Mouse (Mus musculus): ENCODE measurements at regions not wholly inside any gene's neighbourhood (a gene's known extent, or its start where the extent isn't known, plus 50 kb on each side); places are given as distances from the start of the nearest gene placed in this dataset.

DNA sequence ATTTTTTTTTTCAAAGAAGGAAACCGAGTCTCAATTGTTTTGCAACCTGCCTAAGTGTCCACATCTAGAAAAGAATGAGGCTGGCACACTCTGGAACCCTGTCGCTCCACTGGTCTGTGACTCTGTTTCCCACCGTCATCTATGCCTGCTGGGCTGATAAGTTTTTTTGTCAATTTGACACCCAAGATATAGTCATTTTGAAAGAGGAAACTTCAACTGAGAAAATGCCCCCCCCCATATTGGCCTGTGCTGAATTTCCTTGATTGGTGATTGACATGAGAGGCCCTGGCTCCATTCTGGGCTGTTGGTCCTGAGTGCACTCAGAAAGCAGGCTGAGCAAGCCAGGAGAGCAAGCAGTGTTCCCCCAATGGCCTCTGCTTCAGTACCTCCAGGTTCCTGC, 71.6 kb upstream of the Vps8 start:
- ATAC-seq (ENCODE audit: insufficient read depth, low FRiP score) = no peak
- Histone ChIP-seq H3K4me3 (replicated peaks; ENCODE audit: low read length) (no peak overlapping the region), H3K27ac (ENCODE audit: low read length) (no peak overlapping the region), H3K36me3 (ENCODE audit: control insufficient read depth, insufficient read depth, low read length) (no peaks in the 10 kb centered on the region), H3K4me2 (ENCODE audit: low read depth, low read length) (no peak overlapping the region), H3K4me1 (ENCODE audit: control insufficient read depth, insufficient read depth, low read length) (no peaks in the 10 kb centered on the region), H3K27me3 (ENCODE audit: control insufficient read depth, insufficient read depth, low read length) (no peaks in the 10 kb centered on the region), H3K9me3 (replicated peaks; ENCODE audit: control insufficient read depth, low read length) (no peaks in the 10 kb centered on the region), H3K9ac (ENCODE audit: low read length) (no peak overlapping the region)
- WGBS = 82% methylated on average over 3 of the region's 3 CpGs

DNA sequence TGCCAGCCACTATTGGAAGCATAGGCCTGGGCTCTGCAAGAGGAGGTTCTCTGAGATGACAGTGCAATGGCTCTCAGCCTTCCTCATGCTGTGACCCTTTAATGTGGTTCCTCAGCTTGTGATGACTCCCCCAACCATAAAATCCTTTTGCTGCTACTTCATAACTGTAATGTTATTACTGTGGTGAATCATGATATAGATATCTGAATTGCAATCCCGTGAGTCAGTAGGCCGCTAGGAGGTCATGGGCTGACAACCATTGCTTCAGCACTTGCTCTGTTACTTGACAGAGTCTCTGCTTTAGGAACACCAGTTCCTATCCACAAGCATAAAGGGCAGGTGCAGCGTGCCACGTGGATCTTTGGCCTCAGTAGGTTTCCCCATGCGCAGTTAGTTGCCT, 69.8 kb upstream of the Vps8 start:
- WGBS = 55% methylated on average over 5 of the region's 5 CpGs
- ATAC-seq (ENCODE audit: insufficient read depth, low FRiP score) = no peak
- Histone ChIP-seq H3K27me3 (ENCODE audit: control insufficient read depth, insufficient read depth, low read length) (no peaks in the 10 kb centered on the region), H3K9me3 (replicated peaks; ENCODE audit: control insufficient read depth, low read length) (no peaks in the 10 kb centered on the region), H3K9ac (ENCODE audit: low read length) (no peak overlapping the region), H3K4me3 (replicated peaks; ENCODE audit: low read length) (no peak overlapping the region), H3K36me3 (ENCODE audit: control insufficient read depth, insufficient read depth, low read length) (no peaks in the 10 kb centered on the region), H3K27ac (ENCODE audit: low read length) (no peak overlapping the region), H3K4me1 (ENCODE audit: control insufficient read depth, insufficient read depth, low read length) (peaks cover 2% of the 10 kb centered on the region; the same call in 1 of the 2 replicates), H3K4me2 (ENCODE audit: low read depth, low read length) (no peak overlapping the region)

DNA sequence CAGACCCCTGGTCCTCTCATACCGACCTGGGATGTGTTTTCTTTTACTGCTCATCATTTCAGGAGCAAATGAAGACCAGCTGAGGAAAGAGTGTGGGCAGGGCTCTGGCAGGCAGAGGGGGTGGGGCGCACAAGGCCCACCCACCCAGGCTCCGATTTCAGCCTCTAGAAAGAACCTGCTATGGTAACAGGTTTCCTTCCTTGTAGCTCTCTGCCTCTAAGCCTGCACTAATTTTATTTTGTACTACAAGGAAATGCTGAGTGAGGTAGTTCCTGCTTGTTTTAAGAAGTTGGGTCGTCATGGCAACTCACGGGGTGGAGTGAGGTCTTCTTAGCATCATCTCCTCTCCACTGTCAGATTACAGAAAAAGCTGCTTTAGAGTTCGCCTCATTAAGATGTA, 69.4 kb upstream of the Vps8 start:
- H3K4me3 ChIP-seq (replicated peaks; ENCODE audit: low read length) = no peak overlapping the region
- no peak overlapping the region for H3K27ac ChIP-seq (ENCODE audit: low read length)
- H3K27me3 ChIP-seq (ENCODE audit: control insufficient read depth, insufficient read depth, low read length) = no peaks in the 10 kb centered on the region
- H3K9ac ChIP-seq (ENCODE audit: low read length) = no peak overlapping the region
- H3K9me3 ChIP-seq (replicated peaks; ENCODE audit: control insufficient read depth, low read length) = no peaks in the 10 kb centered on the region
- no peaks in the 10 kb centered on the region for H3K36me3 ChIP-seq (ENCODE audit: control insufficient read depth, insufficient read depth, low read length)
- 14% methylated on average over 6 of the region's 6 CpGs for WGBS
- H3K4me2 ChIP-seq (ENCODE audit: low read depth, low read length) = no peak overlapping the region
- ATAC-seq (ENCODE audit: insufficient read depth, low FRiP score) = no peak
- H3K4me1 ChIP-seq (ENCODE audit: control insufficient read depth, insufficient read depth, low read length) = peaks cover 6% of the 10 kb centered on the region; the same call in 1 of the 2 replicates

DNA sequence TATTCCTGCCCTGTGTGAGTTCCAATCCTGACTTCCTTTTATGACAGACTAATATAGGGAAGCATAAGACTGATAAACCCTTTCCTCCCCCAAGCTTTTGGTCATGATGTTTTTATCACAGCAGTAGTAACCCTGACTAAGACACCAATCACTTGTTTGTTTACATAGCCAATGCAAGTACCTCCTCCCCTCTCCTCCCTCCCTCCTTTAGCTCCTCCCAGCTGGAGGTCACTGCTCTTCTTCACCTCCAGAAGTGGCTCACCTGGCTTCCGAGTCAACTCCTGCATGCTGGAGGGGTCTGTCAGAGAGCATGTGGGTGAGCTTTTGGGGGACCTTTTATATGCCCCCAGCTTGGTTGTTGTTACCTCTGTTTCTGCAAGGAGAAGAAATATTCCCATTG, 67.3 kb upstream of the Vps8 start:
- Histone ChIP-seq H3K4me2 (ENCODE audit: low read depth, low read length) (no peak overlapping the region), H3K27me3 (ENCODE audit: control insufficient read depth, insufficient read depth, low read length) (no peaks in the 10 kb centered on the region)
- WGBS = 67% methylated on average over 1 of the region's 1 CpGs

DNA sequence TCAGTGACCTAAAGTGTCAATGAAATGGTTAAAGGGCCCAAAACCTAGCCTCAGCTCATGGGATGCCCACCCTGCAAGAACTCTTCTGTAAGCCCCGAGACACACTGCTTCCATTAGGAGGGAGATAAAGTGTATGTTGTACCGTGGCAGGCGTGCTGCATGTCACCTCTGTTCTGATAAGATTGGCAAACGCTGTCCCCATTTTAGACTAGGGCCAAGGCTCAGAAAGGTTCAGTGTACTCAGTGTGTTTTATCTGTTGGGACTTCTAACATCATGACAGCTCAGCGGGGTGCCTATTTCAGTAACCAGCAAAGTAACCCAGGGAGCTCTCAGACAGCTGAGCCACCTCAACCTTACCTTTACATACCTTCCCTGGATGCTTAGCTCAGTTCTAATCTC, 65.5 kb upstream of the Vps8 start:
- Histone ChIP-seq H3K4me1 (ENCODE audit: control insufficient read depth, insufficient read depth, low read length) (peaks cover 11% of the 10 kb centered on the region; the same call in 1 of the 2 replicates), H3K9me3 (replicated peaks; ENCODE audit: control insufficient read depth, low read length) (no peaks in the 10 kb centered on the region), H3K4me3 (replicated peaks; ENCODE audit: low read length) (no peak overlapping the region), H3K9ac (ENCODE audit: low read length) (no peak overlapping the region), H3K36me3 (ENCODE audit: control insufficient read depth, insufficient read depth, low read length) (no peaks in the 10 kb centered on the region), H3K27me3 (ENCODE audit: control insufficient read depth, insufficient read depth, low read length) (no peaks in the 10 kb centered on the region), H3K27ac (ENCODE audit: low read length) (no peak overlapping the region), H3K4me2 (ENCODE audit: low read depth, low read length) (no peak overlapping the region)
- 46% methylated on average over 5 of the region's 5 CpGs for WGBS
- peak; percentile 52; the same call in 1 of the 2 replicates for ATAC-seq (ENCODE audit: insufficient read depth, low FRiP score)

More for the DNA sequence above, 67.3 kb upstream of the Vps8 start:
- no peak overlapping the region for H3K9ac ChIP-seq (ENCODE audit: low read length)
- no peaks in the 10 kb centered on the region for H3K9me3 ChIP-seq (replicated peaks; ENCODE audit: control insufficient read depth, low read length)
- no peak for ATAC-seq (ENCODE audit: insufficient read depth, low FRiP score)
- H3K4me3 ChIP-seq (replicated peaks; ENCODE audit: low read length) = no peak overlapping the region
- peaks cover 11% of the 10 kb centered on the region; the same call in 1 of the 2 replicates for H3K4me1 ChIP-seq (ENCODE audit: control insufficient read depth, insufficient read depth, low read length)
- no peaks in the 10 kb centered on the region for H3K36me3 ChIP-seq (ENCODE audit: control insufficient read depth, insufficient read depth, low read length)
- no peak overlapping the region for H3K27ac ChIP-seq (ENCODE audit: low read length)

DNA sequence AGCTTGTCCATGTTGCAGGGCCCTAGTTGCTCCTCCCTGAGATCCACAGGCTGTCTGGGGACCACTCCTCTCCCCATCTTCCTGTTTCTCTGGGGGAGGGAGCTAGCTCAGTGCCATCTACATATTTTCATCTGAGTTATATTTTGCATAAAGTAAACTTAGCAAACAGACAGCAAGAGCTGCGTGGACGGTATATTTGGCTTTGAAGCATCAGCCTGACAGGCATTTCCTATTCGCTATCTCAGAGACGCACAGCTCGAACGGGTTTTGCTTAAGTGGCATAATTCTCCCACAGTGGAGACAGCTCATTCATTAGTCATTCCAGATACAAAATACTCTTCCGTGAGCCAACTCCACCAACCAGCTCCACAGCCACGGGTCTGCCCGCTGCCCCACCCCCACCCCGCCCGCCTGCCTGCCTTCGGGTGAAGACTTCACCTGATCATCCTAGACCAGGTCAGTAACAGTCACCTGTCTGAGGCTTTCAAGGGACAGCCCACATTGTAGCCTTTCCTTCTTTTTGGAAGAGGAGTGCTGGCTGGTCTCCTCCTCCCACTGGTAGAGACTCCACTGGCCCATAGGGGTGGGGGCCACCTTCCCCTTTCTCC, 64.5 kb upstream of the Vps8 start:
- Histone ChIP-seq H3K9ac (ENCODE audit: low read length) (no peak overlapping the region), H3K27ac (ENCODE audit: low read length) (no peak overlapping the region), H3K36me3 (ENCODE audit: control insufficient read depth, insufficient read depth, low read length) (no peaks in the 10 kb centered on the region), H3K4me1 (ENCODE audit: control insufficient read depth, insufficient read depth, low read length) (peaks cover 17% of the 10 kb centered on the region; the same call in 1 of the 2 replicates), H3K4me3 (replicated peaks; ENCODE audit: low read length) (no peak overlapping the region), H3K27me3 (ENCODE audit: control insufficient read depth, insufficient read depth, low read length) (no peaks in the 10 kb centered on the region), H3K4me2 (ENCODE audit: low read depth, low read length) (no peak overlapping the region), H3K9me3 (replicated peaks; ENCODE audit: control insufficient read depth, low read length) (no peaks in the 10 kb centered on the region)
- WGBS = 32% methylated on average over 12 of the region's 12 CpGs
- ATAC-seq (ENCODE audit: insufficient read depth, low FRiP score) = no peak

DNA sequence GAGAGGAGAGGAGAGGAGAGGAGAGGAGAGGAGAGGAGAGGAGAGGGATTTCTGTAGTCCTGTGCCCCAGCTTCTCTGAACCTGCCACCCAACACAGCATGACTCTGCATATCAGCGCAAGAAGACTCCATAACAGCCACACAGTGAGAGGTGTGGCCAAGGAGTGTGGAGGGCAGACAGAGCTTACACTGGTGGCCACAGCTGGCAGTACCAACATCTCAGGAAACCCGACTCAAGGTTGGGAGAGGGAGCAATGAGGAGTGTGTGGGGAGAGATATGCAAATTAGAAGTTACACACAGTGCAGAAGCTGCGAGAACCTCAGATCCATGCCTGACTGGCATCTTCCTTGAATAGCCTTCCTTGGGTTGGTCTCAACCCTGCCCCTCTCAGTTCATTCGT, 63.5 kb upstream of the Vps8 start:
- peak; percentile 42; the same call in 1 of the 2 replicates for ATAC-seq (ENCODE audit: insufficient read depth, low FRiP score)
- H3K36me3 ChIP-seq (ENCODE audit: control insufficient read depth, insufficient read depth, low read length) = no peaks in the 10 kb centered on the region
- no peak overlapping the region for H3K4me3 ChIP-seq (replicated peaks; ENCODE audit: low read length)
- no peaks in the 10 kb centered on the region for H3K9me3 ChIP-seq (replicated peaks; ENCODE audit: control insufficient read depth, low read length)
- no peak overlapping the region for H3K4me2 ChIP-seq (ENCODE audit: low read depth, low read length)
- WGBS = 52% methylated on average over 4 of the region's 4 CpGs
- no peak overlapping the region for H3K27ac ChIP-seq (ENCODE audit: low read length)
- H3K9ac ChIP-seq (ENCODE audit: low read length) = no peak overlapping the region
- H3K27me3 ChIP-seq (ENCODE audit: control insufficient read depth, insufficient read depth, low read length) = no peaks in the 10 kb centered on the region
- peaks cover 26% of the 10 kb centered on the region for H3K4me1 ChIP-seq (ENCODE audit: control insufficient read depth, insufficient read depth, low read length)

DNA sequence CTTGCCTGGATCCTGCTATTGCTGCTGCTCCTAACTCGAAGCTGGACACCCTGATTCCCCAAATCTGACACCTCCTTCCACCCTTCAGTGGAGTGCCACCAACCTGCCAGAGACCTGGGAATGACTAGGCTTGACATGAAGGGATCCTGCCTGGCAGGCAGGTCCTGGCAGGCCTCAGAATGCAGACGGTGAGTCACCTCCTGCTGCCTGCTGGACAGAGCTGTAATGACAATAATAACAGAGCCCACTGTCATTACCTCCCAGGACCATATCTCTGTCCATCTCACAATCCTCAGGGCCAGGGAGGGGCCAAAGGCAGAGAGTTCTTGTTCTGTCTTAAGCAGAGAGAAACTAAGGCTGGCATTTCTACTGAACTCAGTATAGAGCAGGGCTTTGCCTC, 61.5 kb upstream of the Vps8 start:
- no peak overlapping the region for H3K9ac ChIP-seq (ENCODE audit: low read length)
- no peak overlapping the region for H3K4me2 ChIP-seq (ENCODE audit: low read depth, low read length)
- H3K36me3 ChIP-seq (ENCODE audit: control insufficient read depth, insufficient read depth, low read length) = no peaks in the 10 kb centered on the region
- H3K4me3 ChIP-seq (replicated peaks; ENCODE audit: low read length) = no peak overlapping the region
- peaks cover 30% of the 10 kb centered on the region for H3K4me1 ChIP-seq (ENCODE audit: control insufficient read depth, insufficient read depth, low read length)
- no peaks in the 10 kb centered on the region for H3K9me3 ChIP-seq (replicated peaks; ENCODE audit: control insufficient read depth, low read length)
- no peak for ATAC-seq (ENCODE audit: insufficient read depth, low FRiP score)
- H3K27me3 ChIP-seq (ENCODE audit: control insufficient read depth, insufficient read depth, low read length) = no peaks in the 10 kb centered on the region
- WGBS = 40% methylated on average over 2 of the region's 2 CpGs
- H3K27ac ChIP-seq (ENCODE audit: low read length) = no peak overlapping the region

DNA sequence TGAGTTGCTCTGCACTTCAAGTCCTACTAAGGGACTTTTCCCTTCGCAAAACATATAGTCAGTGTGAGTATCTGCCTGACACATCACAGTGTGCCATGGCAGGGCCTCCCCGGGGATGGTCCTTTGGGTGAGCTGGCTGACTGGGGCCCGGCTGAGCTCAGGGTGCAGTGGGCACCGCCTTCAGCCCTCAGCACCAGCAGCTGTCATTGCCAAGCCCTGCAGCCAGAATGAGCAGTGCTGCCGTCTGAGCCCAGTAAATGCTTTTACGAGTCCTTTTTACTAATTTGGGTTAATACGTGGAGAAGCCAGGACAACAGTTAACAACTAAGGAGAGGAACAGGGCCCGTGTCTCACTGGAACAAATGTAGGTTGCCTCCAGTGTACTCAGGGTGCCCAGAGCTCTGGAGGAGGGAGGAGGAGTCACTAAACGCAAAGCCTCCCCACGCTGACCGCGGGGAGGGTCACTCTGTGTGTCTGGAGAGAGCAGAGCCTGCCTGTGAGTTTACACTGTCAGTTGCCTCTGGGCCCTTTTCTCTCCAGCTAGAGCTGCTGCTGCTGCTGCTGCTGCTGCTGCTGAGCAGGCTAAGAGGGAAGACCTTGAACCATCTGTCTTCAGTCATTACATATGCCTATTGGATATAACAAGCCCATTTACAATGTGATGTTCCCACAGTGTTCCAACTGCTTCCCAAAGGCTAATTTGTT, 60.1 kb upstream of the Vps8 start:
- H3K27ac ChIP-seq (ENCODE audit: low read length) = 0 out of 2 replicates have a peak overlapping the region, but pooled peaks have one; percentile 31
- 47% methylated on average over 12 of the region's 12 CpGs for WGBS
- no peak overlapping the region for H3K9ac ChIP-seq (ENCODE audit: low read length)

More for the DNA sequence above, 60.1 kb upstream of the Vps8 start:
- peaks cover 30% of the 10 kb centered on the region for H3K4me1 ChIP-seq (ENCODE audit: control insufficient read depth, insufficient read depth, low read length)
- H3K36me3 ChIP-seq (ENCODE audit: control insufficient read depth, insufficient read depth, low read length) = no peaks in the 10 kb centered on the region
- H3K4me2 ChIP-seq (ENCODE audit: low read depth, low read length) = no peak overlapping the region
- ATAC-seq (ENCODE audit: insufficient read depth, low FRiP score) = peak; percentile 11; the same call in 1 of the 2 replicates
- no peaks in the 10 kb centered on the region for H3K9me3 ChIP-seq (replicated peaks; ENCODE audit: control insufficient read depth, low read length)
- no peak overlapping the region for H3K4me3 ChIP-seq (replicated peaks; ENCODE audit: low read length)
- no peaks in the 10 kb centered on the region for H3K27me3 ChIP-seq (ENCODE audit: control insufficient read depth, insufficient read depth, low read length)

Measured in stomach, embryonic 16.5 days (tissue).